Mouse (Mus musculus) G1E-ER4 (cell line): ENCODE results near the gene Rbms3. TPM values are rescaled to one million over a fixed set of nuclear protein-coding genes. Genes with fewer than 3 reads are reported as not detected.

Source experiments
- GATA1 ChIP-seq: IDR thresholded peaks from one replicate; pipeline ENCODE4 v1.8.0; 2012; ENCODE audit warnings: low read length, inconsistent platforms
- polyA plus RNA-seq: library from polyadenylated mRNA; stranded (reverse); fragments of >175 nt; gene quantifications from 2 replicates; pipeline ENCODE4 v1.2.3, GENCODE M21; 2012

The Rbms3 gene
- polyA plus RNA-seq, 1 experiment = not detected

DNA sequence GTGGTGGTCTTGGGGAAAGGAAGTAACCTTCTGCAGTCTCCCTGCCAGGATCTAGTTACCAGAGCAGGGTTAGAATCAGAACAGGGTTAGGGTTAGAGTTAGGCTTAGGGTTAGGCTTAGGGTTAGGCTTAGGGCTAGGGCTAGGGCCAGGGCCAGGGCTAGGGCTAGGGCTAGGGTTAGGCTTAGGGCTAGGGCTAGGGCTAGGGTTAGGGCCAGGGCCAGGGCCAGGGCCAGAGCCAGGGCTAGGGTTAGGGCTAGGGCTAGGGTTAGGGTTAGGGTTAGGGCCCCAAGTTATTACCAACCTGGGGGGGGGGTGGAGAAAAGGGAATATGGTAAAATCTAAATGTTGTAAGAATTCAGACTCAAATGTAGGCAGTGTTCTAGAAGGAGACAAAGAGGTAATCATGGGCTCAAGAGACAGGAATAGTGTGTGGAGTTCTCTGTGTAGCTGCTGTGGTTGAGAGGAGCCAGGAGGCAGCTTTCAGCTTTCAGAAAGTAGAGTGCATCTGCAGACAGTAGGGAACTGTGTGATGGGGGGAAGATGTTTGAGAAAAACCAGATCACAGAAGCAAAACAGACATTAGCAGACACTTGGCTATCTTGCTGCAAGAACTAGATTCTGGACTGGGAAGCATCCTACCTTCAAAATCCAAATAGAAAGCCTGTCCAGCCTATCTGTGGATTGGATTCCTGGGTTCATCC, 588.3 kb downstream of the Rbms3 start:
- TF ChIP-seq GATA1 = no peak

DNA sequence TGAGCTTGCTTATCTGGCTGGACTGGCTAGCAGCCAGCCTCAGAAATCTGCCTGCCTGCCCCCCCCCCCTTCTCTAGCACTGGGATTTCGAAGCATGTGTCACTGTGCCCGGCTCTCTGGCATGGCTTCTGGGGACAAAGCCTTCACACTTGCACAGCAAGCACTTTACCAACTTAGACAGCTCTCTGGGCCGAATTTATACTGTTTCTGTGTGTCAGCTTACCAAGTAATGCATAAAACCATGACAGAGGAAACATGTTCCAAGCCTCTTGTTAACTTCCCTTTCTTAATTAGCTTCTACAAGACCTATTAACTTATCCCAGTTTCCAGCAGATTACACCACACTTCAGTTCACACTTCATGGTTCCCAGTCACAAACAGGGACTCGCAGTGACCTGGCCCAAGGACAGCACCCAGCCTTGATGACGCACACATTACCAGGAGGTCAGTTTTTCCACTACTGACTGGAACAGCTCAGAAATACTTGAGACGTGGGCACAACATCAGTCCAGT, 589.7 kb downstream of the Rbms3 start:
- no peak for TF ChIP-seq GATA1

DNA sequence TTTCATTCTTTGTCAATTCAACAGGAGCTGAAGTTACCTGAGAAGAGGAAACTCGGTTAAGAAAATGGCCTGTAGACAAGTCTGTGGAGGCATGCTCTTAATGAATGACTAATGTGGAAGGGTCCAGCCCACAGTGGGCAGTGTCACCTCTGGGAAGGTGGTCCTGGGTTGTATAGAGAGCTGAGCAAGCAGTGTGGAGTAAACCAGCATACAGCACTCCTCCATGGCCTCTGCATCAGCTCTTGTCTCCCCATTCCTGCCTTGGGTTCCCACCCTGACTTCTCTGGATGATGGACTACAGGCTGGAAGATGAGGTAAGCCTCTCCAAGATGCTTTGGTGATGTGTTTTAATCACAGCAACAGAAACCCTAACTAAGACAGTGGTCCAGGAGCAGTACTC, 597.0 kb downstream of the Rbms3 start:
- no peak for TF ChIP-seq GATA1

DNA sequence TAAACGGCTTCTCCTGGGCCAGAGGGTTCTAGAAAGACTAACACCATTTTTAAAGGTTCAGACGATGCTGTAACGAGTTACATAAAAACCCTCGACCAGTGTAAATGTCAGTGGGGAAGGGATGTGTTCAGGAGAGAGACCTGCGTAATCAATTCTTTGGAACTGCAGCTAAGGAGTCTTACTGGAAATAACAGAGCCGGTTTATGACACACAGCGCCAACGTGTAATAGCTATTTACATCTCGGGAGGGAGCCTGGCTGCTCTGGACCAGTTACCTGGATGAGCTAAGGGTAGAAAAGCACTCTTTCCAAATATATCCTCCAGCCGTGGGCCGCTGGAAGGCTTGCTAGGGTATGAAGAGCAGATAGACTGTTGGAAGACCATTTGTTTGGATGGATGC, 598.5 kb downstream of the Rbms3 start:
- TF ChIP-seq GATA1 = no peak

DNA sequence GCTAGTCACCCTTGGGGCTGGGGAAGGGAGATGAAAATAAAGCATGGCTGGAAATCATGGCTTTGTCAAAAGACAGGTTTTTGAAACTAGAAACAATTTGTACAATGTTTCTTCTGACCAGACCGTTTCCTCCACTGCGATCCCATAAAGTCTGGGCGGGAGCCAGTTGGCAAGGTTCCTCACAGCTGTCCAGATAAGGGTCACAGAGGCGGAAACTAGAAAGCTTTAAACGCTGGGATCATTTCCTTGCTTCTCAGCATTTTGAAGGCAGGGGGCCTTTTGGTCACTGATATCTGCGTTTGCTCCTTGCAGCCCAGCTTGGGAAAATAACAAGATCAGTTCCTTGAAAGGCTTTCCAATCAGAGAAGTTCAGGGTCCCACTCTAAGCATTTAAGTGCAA, 598.9 kb downstream of the Rbms3 start:
- no peak for TF ChIP-seq GATA1

DNA sequence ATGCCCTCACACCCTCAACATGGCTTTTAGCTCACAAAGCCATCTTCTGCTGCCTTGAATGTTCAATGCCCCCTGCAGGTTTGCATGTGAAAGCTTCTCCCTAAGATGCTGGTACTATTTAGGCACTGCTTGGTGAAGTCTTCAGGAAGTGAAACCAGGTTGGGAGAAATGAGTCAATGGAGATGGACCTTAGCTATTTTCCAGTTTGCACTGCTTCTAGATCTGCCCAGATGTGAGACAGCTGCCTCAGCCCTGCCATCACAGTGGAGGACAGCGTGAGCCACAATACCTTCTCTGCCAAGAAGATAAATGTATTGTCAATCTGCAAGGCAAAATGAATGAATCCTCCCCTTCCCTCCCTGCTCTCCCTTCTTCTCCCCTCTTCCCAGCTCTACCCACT, 599.8 kb downstream of the Rbms3 start:
- TF ChIP-seq GATA1 = no peak

DNA sequence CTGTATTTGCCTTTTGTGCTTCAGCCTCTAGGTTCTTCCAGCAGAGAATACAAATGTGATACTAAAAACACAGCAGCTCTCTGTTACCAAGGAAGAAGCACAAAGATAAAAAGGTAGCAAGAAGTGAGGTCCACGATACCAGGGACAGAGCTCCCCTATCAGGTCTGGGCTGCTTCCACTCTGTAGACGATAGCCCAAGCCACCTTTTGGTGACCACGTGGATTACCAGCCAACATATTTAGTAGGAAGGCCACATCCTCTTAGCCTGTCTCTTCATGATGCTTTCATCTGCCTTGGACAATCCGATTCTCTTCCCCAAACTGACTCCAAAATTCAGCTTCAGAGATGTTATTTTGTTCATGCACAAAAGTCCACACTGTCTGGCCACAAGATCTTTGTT, 601.1 kb downstream of the Rbms3 start:
- no peak for TF ChIP-seq GATA1

DNA sequence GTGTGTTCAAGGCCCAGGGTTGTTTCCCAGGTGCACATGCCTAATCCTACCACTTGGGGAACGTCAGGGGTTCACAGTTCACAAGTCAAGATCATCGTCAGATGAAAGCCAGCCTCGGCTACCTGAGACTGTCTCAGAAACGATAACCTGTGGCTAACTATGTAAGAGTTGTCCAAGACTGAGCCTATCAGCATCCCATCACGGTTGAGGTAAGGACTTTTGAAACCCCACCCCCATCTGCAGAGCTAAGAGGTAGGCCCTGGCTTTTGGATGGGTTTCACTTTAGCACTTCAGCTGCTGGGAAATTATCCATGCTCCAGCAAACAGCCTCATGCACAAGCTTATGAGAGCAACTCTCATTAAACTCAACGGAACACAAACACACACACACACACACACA, 607.6 kb downstream of the Rbms3 start:
- no peak for TF ChIP-seq GATA1

DNA sequence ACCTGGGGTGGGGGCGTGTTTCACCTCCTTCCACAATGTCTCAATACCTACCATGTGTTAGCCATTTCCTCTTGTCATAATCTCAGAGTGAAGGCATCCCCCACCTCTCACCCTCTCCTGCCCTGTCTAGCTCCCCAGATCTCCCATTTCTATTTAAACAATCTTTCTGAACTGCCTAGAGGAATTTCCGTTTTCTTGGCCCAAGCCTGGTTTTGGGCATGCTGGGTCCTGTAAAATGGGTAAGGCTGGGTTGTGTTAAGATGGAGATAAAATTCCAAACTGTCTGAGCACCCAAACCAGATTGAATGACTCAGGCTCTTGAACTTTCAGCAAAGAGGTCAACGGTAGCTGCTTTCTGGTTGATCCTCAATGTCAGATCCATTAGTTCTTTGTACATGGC, 608.2 kb downstream of the Rbms3 start:
- TF ChIP-seq GATA1 = no peak

DNA sequence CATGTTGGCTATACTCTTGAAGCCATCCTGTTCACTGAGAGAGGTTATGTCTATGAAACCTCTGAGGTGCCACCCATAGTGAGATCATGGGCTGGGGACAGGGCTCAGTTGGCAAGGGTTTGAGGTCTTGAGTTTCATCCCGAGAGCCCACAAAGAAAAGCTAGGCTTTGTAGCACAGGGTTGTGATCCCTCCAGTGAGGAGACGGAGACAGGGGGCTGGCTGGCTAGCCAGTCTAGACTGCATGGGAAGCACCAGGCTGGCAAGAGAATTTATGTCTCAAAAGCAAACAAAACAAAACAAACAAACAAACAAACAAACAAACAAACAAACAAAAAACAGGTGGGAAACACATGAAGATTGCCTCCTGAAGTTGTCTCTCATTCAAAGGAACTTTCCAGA, 609.5 kb downstream of the Rbms3 start:
- no peak for TF ChIP-seq GATA1

DNA sequence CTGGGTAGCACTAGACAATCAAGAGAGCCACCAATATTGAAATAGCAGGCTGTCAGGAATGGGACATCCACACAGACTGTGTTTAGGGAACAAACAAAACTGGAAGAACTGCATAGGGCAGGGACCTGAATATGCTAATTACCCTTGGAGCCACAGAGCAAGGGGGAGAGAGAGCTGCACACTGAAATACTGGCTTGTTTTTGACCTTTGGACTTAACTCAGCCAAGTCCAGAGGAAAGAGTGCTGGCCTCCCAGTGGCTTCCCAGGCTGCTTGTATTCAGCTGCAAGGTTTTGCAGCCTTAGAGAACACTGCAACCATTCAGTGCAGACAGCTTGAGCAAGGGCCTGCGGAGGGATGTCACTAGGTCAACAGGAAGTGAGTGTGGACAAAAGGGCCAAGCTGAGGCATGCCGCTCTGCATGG, 611.0 kb downstream of the Rbms3 start:
- no peak for TF ChIP-seq GATA1

DNA sequence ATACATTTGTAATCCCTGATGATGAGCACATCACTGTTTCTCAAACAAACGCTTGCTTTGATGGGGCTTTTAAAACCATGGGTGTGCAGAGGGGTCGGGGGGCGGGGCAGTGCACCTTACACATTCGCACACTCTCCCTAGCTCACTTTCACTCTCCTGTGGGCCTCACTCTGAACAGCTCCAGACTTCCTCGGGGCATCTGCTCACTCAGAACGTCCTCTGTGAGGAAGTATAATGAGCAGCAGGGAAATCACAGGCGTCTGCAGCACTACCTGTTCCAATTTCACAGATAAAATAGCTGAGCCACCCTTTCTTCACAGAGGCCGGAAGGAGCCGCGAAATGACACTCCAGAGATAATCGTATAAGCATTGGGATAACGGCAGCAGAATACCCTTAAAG, 611.4 kb downstream of the Rbms3 start:
- no peak for TF ChIP-seq GATA1

DNA sequence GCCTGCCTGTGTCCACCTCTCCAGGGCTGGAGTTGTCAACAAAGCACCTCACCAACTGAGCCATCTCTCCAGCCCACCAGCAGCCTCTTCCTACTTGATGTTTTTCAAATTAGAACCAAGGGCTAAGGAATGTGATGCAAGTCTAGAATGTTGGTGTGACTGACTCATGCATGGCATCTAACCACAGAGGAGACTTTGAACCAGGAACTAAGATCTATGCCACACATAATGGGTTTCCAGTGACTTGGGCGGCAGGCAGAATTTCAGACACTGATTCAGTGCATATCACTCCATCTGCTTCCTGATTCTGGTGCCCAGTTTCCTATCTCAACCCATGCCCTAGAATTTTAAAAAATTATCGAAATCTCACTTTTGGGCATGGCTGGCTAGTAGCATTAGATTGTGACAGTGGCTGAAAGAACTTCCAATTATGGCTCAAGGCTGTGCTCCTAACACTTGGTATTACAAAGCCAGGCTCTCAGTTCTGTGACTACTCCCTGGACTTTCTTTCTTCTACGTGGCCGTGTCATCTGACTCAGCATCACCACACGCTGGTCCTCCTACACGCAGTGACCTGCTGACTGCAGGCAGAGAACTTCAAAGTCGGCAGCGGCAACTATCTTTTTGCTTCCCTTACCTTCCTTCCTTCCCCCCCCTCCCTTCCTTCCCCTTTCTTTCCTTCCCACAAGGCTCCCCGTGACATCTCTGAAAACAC, 613.0 kb downstream of the Rbms3 start:
- TF ChIP-seq GATA1 = no peak

DNA sequence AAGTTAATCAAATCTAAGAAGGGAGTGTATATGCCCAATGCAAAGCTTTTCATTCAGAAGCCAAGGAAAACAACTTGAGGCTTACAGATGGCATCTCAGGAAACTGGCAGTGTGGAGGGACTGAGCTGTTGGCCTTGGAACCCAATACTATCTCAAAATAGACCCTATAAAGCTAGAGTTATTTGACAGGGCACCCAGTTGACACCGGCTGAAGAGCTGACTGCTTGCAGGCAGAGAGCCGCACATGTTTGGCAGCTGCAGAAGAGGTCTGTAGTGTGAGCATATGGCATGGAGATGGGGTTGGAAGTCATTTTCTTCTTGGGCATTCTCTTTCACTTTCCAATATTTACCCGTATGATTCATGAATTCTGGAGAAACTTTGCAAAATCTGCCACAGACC, 616.3 kb downstream of the Rbms3 start:
- TF ChIP-seq GATA1 = no peak

DNA sequence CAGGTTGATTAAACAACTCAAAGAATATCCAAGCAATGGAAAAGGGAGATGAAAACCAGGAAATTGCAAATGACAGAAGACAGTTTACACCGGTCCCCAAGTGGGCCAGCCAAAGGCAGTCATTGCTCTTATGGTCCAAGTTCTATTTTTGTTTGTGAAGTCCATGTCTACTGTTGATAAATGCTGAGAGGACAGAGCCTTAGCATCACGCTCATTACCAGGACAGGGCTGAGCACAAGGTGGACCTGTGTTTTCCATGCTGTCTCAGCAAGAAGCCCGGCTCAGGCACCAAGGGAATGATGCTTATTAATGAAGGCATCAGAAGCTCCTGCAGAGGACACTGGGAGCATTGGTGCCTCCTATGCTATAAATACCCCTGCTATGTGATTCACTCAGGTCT, 618.9 kb downstream of the Rbms3 start:
- TF ChIP-seq GATA1 = no peak

DNA sequence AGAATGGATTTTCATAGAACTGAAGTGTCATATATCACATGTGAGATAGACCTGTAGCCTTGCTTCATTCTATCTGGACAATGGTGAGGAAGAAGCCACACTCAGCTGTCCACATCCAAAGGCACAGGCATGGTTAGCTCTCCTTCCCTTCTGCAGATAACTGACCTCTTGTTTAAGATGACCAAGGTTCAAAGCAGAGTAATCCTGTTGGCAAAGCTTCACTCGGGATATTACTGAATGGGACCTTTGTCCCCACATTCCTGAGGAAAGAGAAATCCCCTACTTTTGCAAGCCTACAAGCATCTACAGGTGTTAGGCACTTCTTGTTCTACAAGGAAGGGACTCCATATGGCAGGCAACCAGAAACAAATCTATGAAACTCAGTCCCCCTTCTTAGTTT, 621.5 kb downstream of the Rbms3 start:
- TF ChIP-seq GATA1 = no peak

DNA sequence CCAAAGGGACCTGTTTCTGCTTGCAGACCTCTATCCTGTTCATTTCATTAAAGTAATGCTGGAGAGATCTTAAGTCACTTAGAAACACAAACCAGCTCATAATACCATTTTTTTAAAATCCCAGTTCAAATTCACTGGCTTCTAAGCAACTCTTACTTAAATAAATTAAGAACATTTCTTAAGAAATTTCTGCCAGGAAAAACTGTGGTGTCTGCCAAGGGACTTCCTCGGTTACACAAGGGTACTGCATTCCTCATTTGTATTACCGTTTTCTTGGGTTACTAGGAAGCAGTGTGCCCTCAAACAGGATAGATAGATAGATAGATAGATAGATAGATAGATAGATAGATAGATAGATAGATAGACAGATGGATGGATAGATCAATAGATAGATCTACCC, 627.6 kb downstream of the Rbms3 start:
- no peak for TF ChIP-seq GATA1
